Mouse (Mus musculus) adrenal gland, adult (tissue): Measurements from ENCODE around the gene Stpg3.

Experiments
- DNase-seq, 2 experiments: peaks; one replicate each; pipeline ENCODE4 v3.0.0; 2022 to 2023; ENCODE audit warnings: low spot score in 1 of 2; ENCODE audit not compliant: inconsistent age in 2 of 2

The Stpg3 gene

DNA sequence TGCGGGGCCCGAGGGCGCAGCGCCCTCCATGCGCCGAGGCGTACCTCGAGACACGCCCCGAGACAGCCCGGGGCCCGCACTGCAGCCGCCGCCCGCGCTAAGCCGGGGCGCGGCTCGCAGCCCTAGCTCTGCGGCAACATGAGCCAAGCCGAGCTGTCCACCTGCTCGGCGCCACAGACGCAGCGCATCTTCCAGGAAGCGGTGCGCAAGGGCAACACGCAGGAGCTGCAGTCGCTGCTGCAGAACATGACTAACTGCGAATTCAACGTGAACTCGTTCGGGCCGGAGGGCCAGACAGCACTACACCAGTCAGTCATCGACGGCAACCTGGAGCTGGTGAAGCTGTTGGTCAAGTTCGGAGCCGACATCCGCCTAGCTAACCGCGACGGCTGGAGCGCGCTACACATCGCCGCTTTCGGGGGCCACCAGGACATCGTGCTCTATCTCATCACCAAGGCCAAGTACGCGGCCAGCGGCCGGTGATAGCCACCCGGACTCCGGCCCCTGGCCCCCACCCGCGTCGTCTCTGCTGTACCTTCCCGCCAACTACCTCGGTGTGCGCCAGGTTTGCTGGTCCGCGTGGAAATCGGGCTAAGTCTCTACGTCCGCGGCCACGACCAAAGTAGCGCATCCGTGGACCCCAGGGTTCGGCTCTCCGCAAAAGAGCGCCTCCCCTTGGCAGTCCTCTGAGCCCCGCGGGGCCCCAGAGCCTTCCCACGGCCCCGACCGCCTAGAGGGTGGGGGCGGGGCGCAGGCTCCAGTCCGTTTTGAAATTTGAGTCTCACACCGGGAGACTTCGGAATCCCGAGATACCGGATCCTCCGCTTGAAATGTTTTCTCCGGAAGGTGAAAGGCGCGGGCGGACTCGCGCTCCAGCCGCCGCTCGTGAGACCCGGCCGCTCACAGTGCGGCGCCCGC lies 33.2 kb downstream of the Stpg3 start:
- peak in 1 of 2 experiments; percentile 69 for DNase-seq

DNA sequence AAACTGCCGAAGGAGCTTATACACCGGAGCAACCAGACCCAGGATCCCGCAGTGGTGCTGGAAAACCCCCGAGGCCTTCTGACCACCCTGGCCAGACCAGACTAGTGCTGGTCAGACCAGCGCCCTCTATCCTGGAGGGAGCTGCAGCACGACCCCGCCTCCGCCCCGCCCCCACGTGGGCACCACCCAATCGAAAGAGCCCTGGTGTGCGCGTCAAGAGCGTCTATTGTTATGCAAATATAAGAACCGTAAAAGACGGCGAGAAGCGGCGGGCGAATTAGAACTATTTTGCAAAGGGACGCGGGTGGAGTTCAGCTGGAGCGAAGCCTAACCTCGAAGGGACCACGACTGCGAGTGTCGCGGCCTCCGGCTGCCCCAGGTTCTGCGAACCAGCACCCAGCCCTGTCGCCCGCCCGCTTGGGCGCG lies 33.9 kb downstream of the Stpg3 start, which contains the start of gene Nrarp:
TSS of gene Nrarp (plus strand) at position 281 of the 426 bp plus-strand sequence.
- peak; percentile 91 to 95 for DNase-seq

DNA sequence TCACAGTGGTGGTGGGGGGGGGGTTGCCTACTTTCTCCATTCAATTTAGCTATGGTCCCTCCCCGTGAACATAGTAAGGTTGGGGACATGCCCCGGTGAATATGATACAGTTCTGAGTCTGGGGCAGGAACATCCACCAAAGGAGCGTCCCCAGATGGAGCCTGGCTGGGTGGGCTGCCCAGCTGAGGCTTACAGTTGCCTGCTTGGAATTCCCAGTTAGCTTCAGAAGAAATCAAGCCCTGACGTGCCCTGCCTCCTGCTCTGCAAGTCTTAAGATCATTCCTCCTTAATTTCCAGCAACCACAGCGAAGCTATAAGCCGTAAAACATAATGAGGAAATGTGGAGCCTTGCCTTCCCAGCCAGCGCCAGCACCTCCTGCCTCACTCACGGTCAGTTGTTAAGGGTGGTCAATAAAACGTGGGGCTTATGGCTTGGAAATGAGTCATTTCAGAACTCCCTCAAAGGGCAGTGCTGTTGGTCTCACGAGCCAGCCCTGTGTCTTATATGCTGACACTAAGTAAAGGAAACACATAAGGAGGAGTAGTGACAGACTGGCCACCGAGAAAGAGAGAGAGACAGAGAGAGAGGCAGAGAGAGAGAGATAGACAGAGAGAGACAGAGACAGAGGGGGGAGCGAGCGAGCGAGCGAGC lies 34.7 kb downstream of the Stpg3 start:
- DNase-seq, result no peak

DNA sequence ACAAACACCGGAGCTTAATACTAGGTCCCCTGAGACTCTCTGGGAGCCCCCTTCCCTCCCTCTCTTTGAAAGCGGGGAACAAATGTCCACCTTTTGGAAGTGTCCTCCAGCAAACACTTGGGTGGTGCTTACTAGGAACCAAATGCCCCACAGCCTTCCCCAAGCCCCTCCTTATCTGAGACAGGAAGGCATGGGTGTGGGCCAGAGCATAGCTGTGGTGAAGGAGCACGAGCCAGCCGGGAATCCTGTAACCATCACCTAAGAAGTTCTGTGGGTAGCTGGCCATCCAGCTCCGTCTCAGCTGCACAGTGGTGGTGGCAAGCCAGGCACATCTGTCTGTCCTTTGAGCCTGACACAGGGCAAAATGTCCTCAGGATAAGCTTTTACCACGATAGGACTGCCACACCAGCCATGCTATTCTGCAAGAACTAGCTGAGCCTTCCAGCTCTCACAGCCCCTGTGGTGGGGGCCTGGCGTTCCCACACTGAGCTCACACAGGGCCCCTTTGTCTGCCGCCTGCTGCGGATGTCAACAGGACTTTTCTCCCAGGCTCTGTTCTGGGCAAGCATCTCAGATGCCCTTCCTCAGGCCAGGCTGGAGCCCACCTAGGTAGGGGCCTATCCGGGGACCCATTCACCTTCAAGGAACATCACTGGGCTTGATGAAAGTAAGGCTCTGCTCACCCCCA lies 36.0 kb downstream of the Stpg3 start:
- no peak for DNase-seq

DNA sequence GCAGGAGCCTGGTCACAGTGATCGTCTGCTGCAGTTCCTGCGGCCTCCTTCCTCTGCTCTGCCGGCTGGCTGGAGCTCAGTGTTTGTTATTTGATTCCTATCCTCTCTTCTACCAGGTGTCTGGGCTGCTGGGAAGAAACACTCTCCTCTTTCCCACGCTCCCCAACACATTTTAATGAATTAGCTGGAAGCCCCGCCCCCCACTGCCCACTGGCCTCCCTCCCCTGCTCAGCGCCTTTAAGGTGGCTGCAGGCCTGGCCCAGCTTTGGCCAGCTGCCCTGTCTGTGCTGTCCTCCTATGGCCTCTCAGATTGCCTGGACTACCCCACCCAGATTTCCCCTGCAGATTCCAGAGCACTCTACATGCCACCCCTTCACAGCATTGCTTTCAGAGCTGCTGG lies 36.8 kb downstream of the Stpg3 start:
- peak in 1 of 2 experiments; percentile 65 for DNase-seq

DNA sequence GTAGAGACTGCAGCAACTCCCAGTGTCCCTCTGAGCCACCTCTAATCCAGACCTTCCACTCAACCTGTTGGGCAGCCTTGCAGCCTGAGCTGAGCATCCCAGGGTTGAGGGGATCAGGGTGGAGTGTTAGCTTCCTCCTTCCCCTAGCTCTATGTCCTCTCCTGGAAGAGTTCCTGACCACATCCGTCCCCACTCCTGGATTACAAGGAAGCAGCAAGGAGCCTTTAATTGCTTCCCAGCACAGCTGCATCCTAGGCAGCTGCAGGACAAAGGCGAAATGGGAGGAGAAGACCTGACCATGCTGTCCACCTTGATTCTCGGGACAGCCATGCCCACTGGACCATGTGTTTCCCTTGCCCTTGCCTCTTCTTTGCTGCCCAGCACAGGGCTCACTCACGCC lies 37.4 kb downstream of the Stpg3 start:
- DNase-seq, result no peak

DNA sequence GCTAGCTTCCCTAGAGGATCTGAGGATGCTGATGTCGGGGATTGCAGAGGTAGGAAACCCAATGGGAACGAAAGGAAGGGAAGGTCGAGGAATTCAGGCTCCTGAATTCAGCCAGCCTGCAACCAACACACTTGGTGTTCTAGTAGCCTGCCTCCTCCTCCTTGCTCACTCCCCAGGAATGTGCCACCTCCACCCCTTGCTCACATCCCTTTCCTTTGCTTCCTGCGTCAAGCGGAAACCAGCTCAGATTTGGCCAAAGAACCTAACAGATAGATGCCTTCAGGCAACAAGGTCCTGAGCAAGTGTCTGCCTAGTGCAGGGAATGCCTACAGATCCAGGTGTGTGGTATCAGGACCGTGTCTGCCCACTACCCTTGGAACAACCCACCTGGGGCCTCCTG lies 37.9 kb downstream of the Stpg3 start:
- peak in 1 of 2 experiments; percentile 59 for DNase-seq

DNA sequence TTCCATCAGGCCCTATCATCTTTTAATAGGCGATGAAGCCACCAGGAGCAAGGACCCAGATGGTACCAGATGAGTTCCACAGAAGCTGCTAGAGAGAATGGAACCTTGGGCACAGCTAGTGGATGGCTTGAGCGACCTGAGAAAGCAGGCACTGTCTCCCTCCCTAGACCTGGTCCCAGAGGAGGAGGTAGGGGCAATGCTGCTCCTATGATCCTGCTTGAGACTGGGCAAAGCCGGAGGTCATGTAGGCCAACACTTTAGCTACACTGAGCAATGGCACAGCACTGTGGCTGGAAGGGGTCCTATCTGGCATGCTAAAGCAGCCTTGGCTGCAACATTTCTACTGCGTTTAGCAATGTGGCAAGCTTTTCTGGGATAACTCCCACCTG lies 38.8 kb downstream of the Stpg3 start:
- DNase-seq, result no peak

DNA sequence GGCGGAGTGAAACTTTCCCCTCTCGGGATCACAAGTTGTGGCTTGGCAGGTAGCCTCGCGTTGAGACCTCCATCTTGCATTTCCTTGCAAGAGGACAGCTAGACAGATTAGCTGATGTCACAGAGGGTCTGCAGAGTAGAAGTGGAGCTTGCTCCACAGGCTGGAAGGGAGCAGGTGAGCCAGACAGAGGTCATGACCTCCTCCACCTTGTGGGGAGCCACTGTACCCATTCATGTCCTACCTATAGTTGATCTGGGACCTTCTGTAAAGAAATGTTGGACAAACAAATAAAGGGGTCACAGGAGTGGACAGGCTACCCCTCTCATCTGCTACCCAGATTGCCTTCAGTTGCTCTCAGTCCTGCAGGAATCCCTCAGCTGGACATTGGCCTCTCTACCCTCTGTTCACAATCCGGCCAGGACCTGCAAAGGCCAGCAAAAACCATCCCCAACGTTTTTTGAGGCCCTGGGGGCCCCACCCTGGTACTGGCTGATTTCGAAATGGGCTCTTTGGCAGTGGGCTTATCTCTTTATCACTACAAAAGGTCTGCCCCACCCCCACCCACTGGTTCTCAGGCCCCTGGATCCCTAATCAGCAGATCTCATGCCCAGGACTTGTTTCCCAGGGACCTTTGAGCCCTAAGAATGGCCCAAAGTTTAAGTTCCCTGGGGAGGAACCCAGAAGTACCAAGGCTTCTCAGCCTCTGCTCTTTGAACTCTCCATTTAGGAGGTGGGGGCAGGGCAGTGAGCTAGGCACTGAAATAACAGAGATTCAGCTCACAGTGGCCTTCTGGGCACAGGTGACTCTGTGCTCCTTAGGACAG lies 39.4 kb downstream of the Stpg3 start:
- no peak for DNase-seq

DNA sequence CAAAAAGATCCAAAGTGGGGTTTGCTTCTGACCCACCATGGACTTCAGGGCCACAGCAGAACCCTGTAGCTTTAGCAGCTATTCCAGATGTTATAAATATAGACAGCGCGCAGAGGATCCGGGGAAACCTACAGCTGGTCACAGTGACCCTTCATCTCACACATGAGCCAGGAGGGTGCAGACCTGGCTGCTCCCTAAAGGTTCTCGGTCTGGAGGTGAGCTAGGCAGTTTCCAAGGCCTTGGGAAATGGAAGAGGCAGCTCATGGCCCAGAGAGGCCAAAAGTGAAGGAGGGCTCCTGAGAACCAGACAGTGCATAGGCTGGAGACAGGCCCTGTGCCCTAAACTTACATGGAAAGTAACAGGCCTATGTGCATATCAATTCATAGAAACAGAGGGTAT lies 40.6 kb downstream of the Stpg3 start:
- DNase-seq, result no peak

DNA sequence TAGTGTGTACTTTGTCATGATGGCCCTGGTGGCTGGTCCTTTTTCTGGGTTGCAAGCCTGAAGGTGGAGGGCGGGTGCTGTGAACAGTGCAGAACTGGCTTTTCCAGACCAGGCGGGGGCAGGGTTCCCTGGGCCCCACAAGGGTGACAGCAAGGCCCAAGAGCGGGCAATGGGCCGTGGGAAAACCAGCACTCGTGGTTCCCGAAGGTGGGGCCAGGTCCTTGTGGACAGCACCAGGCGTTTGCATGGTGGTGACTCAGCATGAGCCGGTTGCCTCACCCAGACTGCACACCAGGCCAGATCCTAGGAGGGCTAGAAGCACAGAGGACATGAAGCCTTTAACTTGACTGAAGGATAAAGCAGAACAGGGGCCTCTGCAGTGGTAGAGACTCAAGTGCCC lies 41.8 kb downstream of the Stpg3 start:
- peak in 1 of 2 experiments; percentile 69 for DNase-seq

DNA sequence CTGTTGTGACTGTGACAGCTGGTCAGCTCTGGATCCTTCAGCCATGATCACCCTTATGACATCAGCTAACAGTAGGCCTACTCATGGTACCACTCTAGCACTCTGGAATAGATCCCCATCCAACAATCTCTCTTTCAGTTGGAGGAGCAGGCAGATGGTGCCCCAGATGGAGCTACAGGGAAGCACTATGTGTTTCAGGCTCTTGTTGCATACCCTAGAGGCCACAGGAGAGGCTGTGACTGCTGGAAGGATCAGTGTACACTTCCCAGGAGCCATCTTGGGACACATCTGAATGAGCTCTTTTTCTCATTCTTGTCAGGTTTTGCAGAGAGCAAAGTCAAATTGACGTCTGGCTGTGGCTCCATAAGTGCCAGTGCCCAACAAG lies 42.7 kb downstream of the Stpg3 start:
- DNase-seq, result no peak

DNA sequence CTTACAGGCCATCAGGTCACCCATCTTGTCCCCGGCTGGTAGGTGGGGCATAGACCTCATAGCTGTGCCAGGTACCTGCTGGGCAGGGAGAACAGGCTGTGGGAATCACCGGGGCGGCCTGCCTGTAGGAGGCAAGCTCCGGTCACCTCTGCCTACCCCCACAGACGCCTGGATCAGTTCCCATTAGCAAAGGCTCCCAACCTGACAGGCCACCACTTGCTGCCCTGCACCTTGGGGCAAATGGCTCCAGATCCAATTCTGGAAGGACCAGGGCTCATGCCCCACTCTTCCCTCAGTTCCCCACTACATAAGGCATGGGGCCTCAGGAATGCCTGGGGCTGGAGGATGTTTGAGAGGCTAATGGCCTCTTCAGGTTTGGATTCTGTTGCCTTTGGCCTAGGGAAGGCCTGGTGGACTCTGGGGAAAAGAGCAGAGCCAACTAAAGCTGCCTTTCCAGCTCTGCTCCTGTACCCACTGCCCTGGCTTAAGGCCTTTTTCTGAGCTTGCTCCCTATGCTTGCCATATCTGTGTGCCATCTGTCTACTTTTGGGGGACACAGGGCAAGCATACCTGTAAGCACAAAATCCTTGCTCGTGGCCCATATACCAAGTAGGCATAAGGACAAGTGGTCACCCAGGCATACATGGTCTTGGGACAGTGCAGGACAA lies 43.2 kb downstream of the Stpg3 start:
- no peak for DNase-seq

DNA sequence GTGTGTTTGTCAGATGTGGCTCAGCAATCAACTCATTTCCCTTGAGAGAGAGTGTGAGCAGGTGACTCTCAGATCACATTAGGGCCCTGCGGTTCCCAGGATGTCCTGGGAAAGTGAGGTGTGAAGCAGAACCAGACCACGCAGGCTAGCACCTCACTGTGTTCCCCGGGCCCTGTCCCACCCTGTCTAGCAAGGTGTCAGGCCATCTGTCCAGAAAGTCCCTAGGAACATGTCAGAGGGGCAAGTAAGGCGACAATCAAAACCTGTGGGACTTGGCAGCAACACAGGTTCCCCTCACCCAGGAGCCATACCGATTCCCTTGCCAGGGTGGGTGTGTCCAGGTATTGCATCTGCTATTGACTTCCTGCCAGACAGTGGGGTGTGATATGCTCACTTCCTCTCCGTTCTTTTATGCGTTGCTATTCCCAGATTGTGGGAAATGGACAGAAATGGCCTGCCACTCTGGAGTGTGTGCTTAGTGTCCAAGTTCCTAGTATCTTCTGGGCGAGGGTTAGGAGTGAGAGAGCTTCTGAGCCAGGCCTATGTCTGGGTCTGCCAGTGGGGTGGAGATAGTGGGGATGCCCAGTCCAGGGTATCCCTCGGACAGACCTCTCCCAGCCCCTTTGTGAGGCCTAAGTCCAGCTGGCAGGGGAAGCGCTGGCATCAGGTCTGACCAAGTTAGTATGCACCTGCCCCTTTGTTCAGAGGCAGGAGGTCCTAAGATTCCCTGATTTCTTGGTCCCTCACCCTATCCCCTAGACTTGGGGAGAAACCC lies 43.9 kb downstream of the Stpg3 start:
- DNase-seq, result no peak

DNA sequence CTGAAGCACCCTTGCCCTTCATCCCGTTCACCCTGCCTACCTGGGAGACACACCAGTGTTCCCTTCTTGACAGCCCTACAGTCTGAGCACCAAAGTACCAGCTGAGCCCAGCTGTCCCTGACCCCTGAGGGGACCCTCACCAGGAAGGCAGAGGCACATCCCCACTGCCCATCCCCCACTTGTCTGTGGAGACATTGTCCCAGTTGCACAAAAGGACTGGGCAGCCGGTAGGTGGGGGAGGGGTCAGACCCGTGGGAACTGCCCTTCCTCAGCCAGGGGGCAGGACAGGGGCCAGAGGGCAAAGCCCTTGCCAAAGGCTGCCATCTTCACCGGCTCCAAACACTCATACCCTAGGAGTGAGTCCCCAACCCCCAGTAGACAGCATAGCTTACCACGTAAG lies 44.7 kb downstream of the Stpg3 start:
- no peak for DNase-seq

DNA sequence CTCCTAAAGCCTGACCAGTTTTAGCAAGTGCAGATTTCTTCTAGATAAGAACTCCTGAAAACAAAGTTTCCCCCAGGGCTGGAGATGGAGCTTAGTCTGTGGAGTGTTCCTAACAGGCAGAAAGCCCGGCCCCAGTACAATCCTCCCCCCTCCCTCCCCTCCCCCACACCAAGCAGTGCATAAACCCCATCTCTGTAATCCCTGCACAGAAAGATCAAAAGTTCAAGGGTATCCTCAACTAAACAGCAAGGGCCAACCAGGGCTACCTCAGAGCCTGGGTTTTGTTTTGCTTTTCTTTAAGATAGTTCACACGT lies 45.8 kb downstream of the Stpg3 start:
- DNase-seq, result no peak

DNA sequence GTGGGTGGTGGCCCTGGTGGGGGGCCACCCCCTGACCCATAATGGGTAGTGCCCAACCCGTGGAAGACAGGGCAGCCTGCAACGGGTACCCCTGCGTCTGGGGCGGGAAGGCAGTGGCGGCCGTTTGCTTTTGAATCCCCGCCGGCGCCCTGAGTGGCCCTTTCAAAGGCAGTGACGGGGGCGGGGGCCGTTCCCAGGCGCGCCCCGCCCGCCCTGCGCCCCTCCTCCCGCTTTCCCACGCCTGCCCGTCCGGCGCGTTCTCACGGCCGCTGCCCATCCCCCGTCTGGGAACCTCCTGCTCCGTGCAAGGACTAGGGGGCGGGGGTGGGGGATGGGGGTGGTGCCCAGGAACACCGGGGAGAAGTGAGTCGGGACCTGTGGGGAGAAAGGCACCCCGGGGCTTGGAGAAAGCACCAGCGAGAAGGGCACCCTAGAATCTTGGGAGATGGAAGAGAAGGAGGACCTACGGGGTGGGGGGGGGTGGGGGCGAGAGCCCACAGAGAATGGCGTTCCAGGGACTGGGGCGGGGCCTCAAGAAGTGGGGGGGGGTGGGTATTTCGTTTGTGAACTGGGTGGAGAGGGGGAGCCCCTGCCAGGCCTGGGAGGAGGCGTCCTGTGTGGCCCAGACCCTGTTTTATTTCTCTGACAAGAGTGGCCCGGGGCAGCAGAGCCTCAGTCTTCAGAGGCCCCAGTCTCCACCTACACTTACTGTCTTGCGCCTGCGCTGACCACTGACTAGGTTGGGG lies 46.3 kb downstream of the Stpg3 start:
- peak; percentile 60 to 79 for DNase-seq

DNA sequence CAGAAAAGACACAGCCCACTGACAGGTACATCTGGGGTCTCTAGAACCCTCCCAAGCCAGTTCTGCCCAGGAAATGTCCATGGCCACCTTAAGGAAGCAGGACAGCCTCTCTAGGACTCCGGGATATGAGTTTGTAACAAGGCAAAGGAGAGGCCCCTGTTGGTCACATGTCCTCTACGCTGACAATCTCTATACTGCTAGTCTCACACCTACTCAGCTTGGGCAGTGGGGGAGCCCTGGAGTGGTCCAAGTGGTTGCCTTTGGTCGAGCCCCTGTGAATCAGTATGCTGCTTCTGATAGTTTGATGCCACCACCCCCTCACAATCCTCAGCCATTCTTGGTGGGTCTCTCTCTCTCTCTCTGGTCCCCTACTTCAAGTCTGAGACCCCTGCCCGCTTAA lies 47.0 kb downstream of the Stpg3 start:
- DNase-seq, result no peak
